Mouse (Mus musculus) bone marrow macrophage, adult 2 months (primary cell): Measurements from ENCODE around the gene Rab5c.

Experiments
- CTCF ChIP-seq: IDR thresholded peaks from 2 replicates; pipeline ENCODE4 v1.5.1; 2012; ENCODE audit warnings: low read depth, mild to moderate bottlenecking, low read length, moderate library complexity
- POLR2A ChIP-seq: IDR thresholded peaks from 2 replicates; pipeline ENCODE4 v1.6.1; 2012; ENCODE audit warnings: mild to moderate bottlenecking, low read depth, low read length, borderline replicate concordance

- TF ChIP-seq CTCF: no peak
- no peak for TF ChIP-seq POLR2A
These were observed 44.6 kb upstream of the Rab5c start for GRCm38 (mm10) chr11:100782568-100782967.
